14 mouse cellular contexts compared by ENCODE assay signal in genomic region chr16:70329036-70329435, GRCm38 (mm10). TPM values are rescaled to one million over a fixed set of nuclear protein-coding genes. Genes with fewer than 3 reads are reported as not detected.
DNase-seq lines count a peak whose midpoint lies in the region; ATAC-seq and TF ChIP-seq lines count a peak whose summit lies in the region.
"Had no signal": no experiment of that assay in that cellular context is flagged by ENCODE, and none has a peak within 500 bp of the region (broad histone marks: within the 10 kb centered on the region; RNA-seq: fewer than 3 reads in every experiment).

No protein-coding gene starts in this region.

- H3K36me3 ChIP-seq in liver, adult 2 months (ENCODE audit: control insufficient read depth, insufficient read depth, low read length): peaks cover 3% of the 10 kb centered on the region; the same call in 1 of the 2 replicates
- H3K36me3 ChIP-seq in forebrain, postnatal 0 days (ENCODE audit: insufficient read depth): no peaks in the 10 kb centered on the region
- no peaks in the 10 kb centered on the region for H3K36me3 ChIP-seq in midbrain, embryonic 14.5 days (ENCODE audit: control insufficient read depth, insufficient read depth, low read length)
- no peaks in the 10 kb centered on the region for H3K36me3 ChIP-seq in midbrain, embryonic 11.5 days (ENCODE audit: control insufficient read depth, insufficient read depth, low read length)

- no peaks in the 10 kb centered on the region for H3K9me3 ChIP-seq in forebrain, postnatal 0 days (ENCODE audit: low read length)
- H3K9me3 ChIP-seq in midbrain, embryonic 14.5 days (ENCODE audit: control insufficient read depth, low read length): no peaks in the 10 kb centered on the region
- no peaks in the 10 kb centered on the region for H3K9me3 ChIP-seq in midbrain, embryonic 11.5 days (ENCODE audit: control insufficient read depth, low read length)
- H3K9me3 ChIP-seq: G1E had no signal

- no peak for DNase-seq in frontal cortex, postnatal 25 days (ENCODE audit: low spot score in 2 of 2)
- DNase-seq in liver, adult 2 months (ENCODE audit: extremely low read depth, low read depth, low spot score): no peak
- no peak for DNase-seq in liver
- peak; percentile 36 for DNase-seq in forebrain, postnatal 0 days
- peak; percentile 72 for DNase-seq in retina, embryonic 14.5 days (ENCODE audit: low spot score)
- no peak for DNase-seq in midbrain, embryonic 14.5 days
- no peak for DNase-seq in midbrain, embryonic 11.5 days (ENCODE audit: low spot score, missing footprints)
- DNase-seq: gastrocnemius, postnatal 25 days; kidney, postnatal 10 days; layer of hippocampus, postnatal 36 days; thymus, postnatal 14 days had no signal

- TF ChIP-seq CTCF in liver, adult 2 months (IDR thresholded peaks at IDR 0.05; ENCODE audit: low read depth, low read length): no peak
- TF ChIP-seq CTCF in forebrain, postnatal 0 days (IDR thresholded peaks at IDR 0.05; ENCODE audit: low read depth): no peak

- no peaks in the 10 kb centered on the region for H3K27me3 ChIP-seq in liver, adult 2 months (ENCODE audit: control insufficient read depth, insufficient read depth, low read length)
- no peaks in the 10 kb centered on the region for H3K27me3 ChIP-seq in forebrain, postnatal 0 days (ENCODE audit: insufficient read depth, low read length)
- no peaks in the 10 kb centered on the region for H3K27me3 ChIP-seq in midbrain, embryonic 14.5 days (ENCODE audit: control insufficient read depth, insufficient read depth, low read length)
- H3K27me3 ChIP-seq in midbrain, embryonic 11.5 days (ENCODE audit: control insufficient read depth, insufficient read depth, low read length): no peaks in the 10 kb centered on the region

- H3K4me2 ChIP-seq in forebrain, postnatal 0 days (ENCODE audit: low read depth): peak overlapping the region; percentile 32
- no peak overlapping the region for H3K4me2 ChIP-seq in midbrain, embryonic 14.5 days (ENCODE audit: low read length)
- no peak overlapping the region for H3K4me2 ChIP-seq in midbrain, embryonic 11.5 days

- H3K79me2 ChIP-seq in liver, adult 2 months (ENCODE audit: control insufficient read depth, insufficient read depth, low read length): peaks cover 20% of the 10 kb centered on the region; the same call in 1 of the 2 replicates

- ATAC-seq in frontal cortex, adult (ENCODE audit: low TSS enrichment): peak; percentile 45; the same call in 1 of the 2 replicates
- no peak for ATAC-seq in forebrain, postnatal 0 days
- no peak for ATAC-seq in midbrain, embryonic 14.5 days (ENCODE audit: low FRiP score, low TSS enrichment)
- ATAC-seq in midbrain, embryonic 11.5 days (ENCODE audit: low FRiP score): no peak

- H3K4me1 ChIP-seq in liver, adult 2 months (ENCODE audit: control insufficient read depth, insufficient read depth, low read length): peaks cover 29% of the 10 kb centered on the region
- no peaks in the 10 kb centered on the region for H3K4me1 ChIP-seq in forebrain, postnatal 0 days (ENCODE audit: insufficient read depth)
- H3K4me1 ChIP-seq in midbrain, embryonic 14.5 days (ENCODE audit: control insufficient read depth, insufficient read depth, low read length): 0 out of 2 replicates have a peak, but pooled peaks cover 3% of the 10 kb centered on the region
- H3K4me1 ChIP-seq in midbrain, embryonic 11.5 days (ENCODE audit: control insufficient read depth, insufficient read depth, low read length): no peaks in the 10 kb centered on the region

- WGBS in liver, adult 2 months: 83% methylated on average over 10 of the region's 10 CpGs
- 22% methylated on average over 10 of the region's 10 CpGs for WGBS in forebrain, postnatal 0 days
- 83% methylated on average over 10 of the region's 10 CpGs for WGBS in midbrain, embryonic 14.5 days
- WGBS in midbrain, embryonic 11.5 days: 88% methylated on average over 10 of the region's 10 CpGs

- no peak for TF ChIP-seq POLR2A in liver, adult 2 months (IDR thresholded peaks at IDR 0.05; ENCODE audit: extremely low read depth, insufficient read depth, low read length)

- no peak overlapping the region for H3K4me3 ChIP-seq in liver, adult 2 months (ENCODE audit: insufficient read depth, low read depth, low read length)
- H3K4me3 ChIP-seq in forebrain, postnatal 0 days (ENCODE audit: low read depth, low read length): no peak overlapping the region
- H3K4me3 ChIP-seq in midbrain, embryonic 14.5 days (replicated peaks; ENCODE audit: low read depth, low read length): no peak overlapping the region
- no peak overlapping the region for H3K4me3 ChIP-seq in midbrain, embryonic 11.5 days (ENCODE audit: low read depth, low read length)

- H3K9ac ChIP-seq in liver, adult 2 months (ENCODE audit: low read depth, low read length): peak overlapping the region; percentile 23
- H3K9ac ChIP-seq in forebrain, postnatal 0 days: peak overlapping the region; percentile 22; the same call in 1 of the 2 replicates
- no peak overlapping the region for H3K9ac ChIP-seq in midbrain, embryonic 14.5 days (replicated peaks; ENCODE audit: low read length)
- no peak overlapping the region for H3K9ac ChIP-seq in midbrain, embryonic 11.5 days (ENCODE audit: low read length)
- H3K9ac ChIP-seq: liver, embryonic 14.5 days had no signal

- peak overlapping the region; percentile 75 for H3K27ac ChIP-seq in liver, adult 2 months (replicated peaks; ENCODE audit: insufficient read depth, low read depth, low read length)
- H3K27ac ChIP-seq in forebrain, postnatal 0 days (ENCODE audit: low read depth, low read length): no peak overlapping the region
- no peak overlapping the region for H3K27ac ChIP-seq in midbrain, embryonic 14.5 days (replicated peaks; ENCODE audit: low read depth, low read length)
- H3K27ac ChIP-seq in midbrain, embryonic 11.5 days (ENCODE audit: low read depth, low read length): no peak overlapping the region
- H3K27ac ChIP-seq: liver, embryonic 14.5 days had no signal

RNA-seq across cellular contexts. Expression of gene Gbe1, which starts 15.3 kb away (rescaled TPM):
- 98.9 and 174 TPM in 2 replicates for total RNA-seq in liver, adult 2 months (2014; rRNA removed)
- polyA plus RNA-seq in liver, adult 2 months (2012; rRNA removed): 66.2 and 68.9 TPM in 2 replicates
- total RNA-seq in forebrain, postnatal 0 days (2014; rRNA removed): 13.8 and 22.3 TPM in 2 replicates
- polyA plus RNA-seq in forebrain, postnatal 0 days (2015; fragmentation: Nextera tagmentation; extraction: Ambion mirVana): 16.6 and 19.2 TPM in 2 replicates
- 11.0 and 17.9 TPM in 2 replicates for polyA plus RNA-seq in midbrain, embryonic 14.5 days (2014; fragmentation: Nextera tagmentation; extraction: Ambion mirVana)
- polyA plus RNA-seq in midbrain, embryonic 11.5 days (2014; fragmentation: Nextera tagmentation; extraction: Ambion mirVana): 15.9 and 23.0 TPM in 2 replicates

Comparison
In these comparisons a context has a peak if more than half of its experiments do, and no peak if none do; other contexts are left out.
1. DNase-seq: peak in forebrain, postnatal 0 days (single experiment) and retina, embryonic 14.5 days (single experiment); none in frontal cortex, postnatal 25 days (0 of 2), liver, adult 2 months (single experiment), liver (single experiment), midbrain, embryonic 14.5 days (single experiment) and midbrain, embryonic 11.5 days (single experiment).
2. H3K9ac ChIP-seq: peak in liver, adult 2 months (single experiment) and forebrain, postnatal 0 days (single experiment); none in midbrain, embryonic 14.5 days (single experiment) and midbrain, embryonic 11.5 days (single experiment).